Mouse (Mus musculus): ENCODE measurements around the gene Cd83. TPM values are rescaled to one million over a fixed set of nuclear protein-coding genes. Genes with fewer than 3 reads are reported as not detected.

Gene Cd83
- polyA plus RNA-seq, 1 experiment: not detected

GRCm38 (mm10) chr13:43837812-43838211, 53.2 kb downstream of the Cd83 start:
- TF ChIP-seq POLR2A (IDR thresholded peaks at IDR 0.05; ENCODE audit: insufficient read depth, low read depth, low read length) (no peak), CTCF (IDR thresholded peaks at IDR 0.05; ENCODE audit: insufficient read depth, low read depth, low read length) (no peak)
- 81% methylated on average over 4 of the region's 4 CpGs for WGBS
- no peak overlapping the region for H3K4me3 ChIP-seq (ENCODE audit: insufficient read depth, low read depth, low read length)
- H3K27ac ChIP-seq (ENCODE audit: insufficient read depth, low read depth, low read length): no peak overlapping the region
- H3K4me1 ChIP-seq (ENCODE audit: control insufficient read depth, insufficient read depth, low read length): peaks cover 3% of the 10 kb centered on the region

GRCm38 (mm10) chr13:43845151-43845550, 60.6 kb downstream of the Cd83 start:
- H3K27ac ChIP-seq (ENCODE audit: insufficient read depth, low read depth, low read length): no peak overlapping the region
- WGBS: 84% methylated on average over 5 of the region's 5 CpGs
- no peak overlapping the region for H3K4me3 ChIP-seq (ENCODE audit: insufficient read depth, low read depth, low read length)
- H3K4me1 ChIP-seq (ENCODE audit: control insufficient read depth, insufficient read depth, low read length): 0 out of 2 replicates have a peak, but pooled peaks cover 3% of the 10 kb centered on the region
- TF ChIP-seq CTCF (IDR thresholded peaks at IDR 0.05; ENCODE audit: insufficient read depth, low read depth, low read length): no peak

GRCm38 (mm10) chr13:43847186-43847585, 62.6 kb downstream of the Cd83 start:
- no peak for TF ChIP-seq POLR2A (IDR thresholded peaks at IDR 0.05; ENCODE audit: insufficient read depth, low read depth, low read length)
- no peak for TF ChIP-seq CTCF (IDR thresholded peaks at IDR 0.05; ENCODE audit: insufficient read depth, low read depth, low read length)
- 55% methylated on average over 7 of the region's 7 CpGs for WGBS
- Histone ChIP-seq H3K4me3 (ENCODE audit: insufficient read depth, low read depth, low read length) (no peak overlapping the region), H3K27ac (ENCODE audit: insufficient read depth, low read depth, low read length) (no peak overlapping the region), H3K4me1 (ENCODE audit: control insufficient read depth, insufficient read depth, low read length) (0 out of 2 replicates have a peak, but pooled peaks cover 3% of the 10 kb centered on the region)

GRCm38 (mm10) chr13:43849816-43850215, 65.2 kb downstream of the Cd83 start:
- H3K27ac ChIP-seq (ENCODE audit: insufficient read depth, low read depth, low read length): no peak overlapping the region
- WGBS: 82% methylated on average over 4 of the region's 4 CpGs
- H3K4me3 ChIP-seq (ENCODE audit: insufficient read depth, low read depth, low read length): no peak overlapping the region
- TF ChIP-seq POLR2A (IDR thresholded peaks at IDR 0.05; ENCODE audit: insufficient read depth, low read depth, low read length) (no peak), CTCF (IDR thresholded peaks at IDR 0.05; ENCODE audit: insufficient read depth, low read depth, low read length) (no peak)
- H3K4me1 ChIP-seq (ENCODE audit: control insufficient read depth, insufficient read depth, low read length): 0 out of 2 replicates have a peak, but pooled peaks cover 3% of the 10 kb centered on the region

GRCm38 (mm10) chr13:43851108-43851507, 66.5 kb downstream of the Cd83 start:
- no peak overlapping the region for H3K4me3 ChIP-seq (ENCODE audit: insufficient read depth, low read depth, low read length)

More at GRCm38 (mm10) chr13:43851108-43851507, 66.5 kb downstream of the Cd83 start:
- Histone ChIP-seq H3K4me1 (ENCODE audit: control insufficient read depth, insufficient read depth, low read length) (0 out of 2 replicates have a peak, but pooled peaks cover 3% of the 10 kb centered on the region), H3K27ac (ENCODE audit: insufficient read depth, low read depth, low read length) (no peak overlapping the region)
- WGBS: 58% methylated on average over 4 of the region's 4 CpGs
- no peak for TF ChIP-seq POLR2A (IDR thresholded peaks at IDR 0.05; ENCODE audit: insufficient read depth, low read depth, low read length)
- TF ChIP-seq CTCF (IDR thresholded peaks at IDR 0.05; ENCODE audit: insufficient read depth, low read depth, low read length): no peak

Other genes starting within 250 kb of the Cd83 start
- gene Mcur1, start 224.6 kb upstream of the Cd83 start, polyA plus RNA-seq (2012; ENCODE audit: insufficient read depth, insufficient read length, low replicate concordance, missing spikeins): not detected in 2 replicates
- gene Rnf182, start 169.1 kb upstream of the Cd83 start, polyA plus RNA-seq (2012; ENCODE audit: insufficient read depth, insufficient read length, low replicate concordance, missing spikeins): not detected in 2 replicates